Mouse (Mus musculus) heart, embryonic 11.5 days (tissue): ENCODE data around the gene Cd79b. TPM values are rescaled to one million over a fixed set of nuclear protein-coding genes. Genes with fewer than 3 reads are reported as not detected.

Experiments
- ATAC-seq: fragments of 200-750 bp; cut with Nextera tagmentation; replicated peaks from 2 replicates; pipeline ENCODE4 v1.8.0; 2017; ENCODE audit warnings: moderate library complexity; ENCODE audit not compliant: insufficient number of reproducible peaks, low FRiP score, low TSS enrichment
- H3K27ac ChIP-seq: fragments of 300-500 bp; sonication (generic); 2 replicates; pipeline ENCODE4 v1.5.1; 2014; ENCODE audit warnings: mild to moderate bottlenecking, low read depth, low read length
- H3K27me3 ChIP-seq: fragments of 300-500 bp; sonication (generic); 2 replicates; pipeline ENCODE4 v1.6.1; 2014; ENCODE audit warnings: mild to moderate bottlenecking, low read length, mixed read lengths; ENCODE audit not compliant: control insufficient read depth, insufficient read depth
- H3K36me3 ChIP-seq: fragments of 300-500 bp; sonication (generic); 2 replicates; pipeline ENCODE4 v1.6.1; 2014; ENCODE audit warnings: mild to moderate bottlenecking, low read length, moderate library complexity, mixed read lengths; ENCODE audit not compliant: control insufficient read depth, insufficient read depth
- H3K4me1 ChIP-seq: fragments of 300-500 bp; sonication (generic); 2 replicates; pipeline ENCODE4 v1.6.1; 2014; ENCODE audit warnings: low read length; ENCODE audit not compliant: control insufficient read depth, insufficient read depth
- H3K4me2 ChIP-seq: fragments of 300-500 bp; sonication (generic); 2 replicates; pipeline ENCODE4 v1.6.1; 2014; ENCODE audit warnings: mild to moderate bottlenecking, moderate library complexity
- H3K4me3 ChIP-seq: fragments of 300-500 bp; sonication (generic); 2 replicates; pipeline ENCODE4 v1.5.1; 2014; ENCODE audit warnings: low read depth, low read length
- H3K9ac ChIP-seq: fragments of 300-500 bp; sonication (generic); 2 replicates; pipeline ENCODE4 v1.6.1; 2014; ENCODE audit warnings: mild to moderate bottlenecking, low read depth, low read length, moderate library complexity
- H3K9me3 ChIP-seq: fragments of 300-500 bp; sonication (generic); replicated peaks from 2 replicates; pipeline ENCODE4 v1.6.1; 2016; ENCODE audit warnings: low read length; ENCODE audit not compliant: control insufficient read depth
- WGBS: fragments of 180-500 bp; shearing (Covaris S2); extraction: QIAGEN DNeasy Blood & Tissue Kit; methylation state at CpG from one replicate; pipeline ENCODE4 v1.1.7; 2014; ENCODE audit not compliant: insufficient replicate concordance; 5-methylcytosine and 5-hydroxymethylcytosine counted together
- polyA plus RNA-seq: library from polyadenylated mRNA; unstranded; fragments of >200 nt; fragmentation: Nextera tagmentation; extraction: Ambion mirVana; gene quantifications from 2 replicates; pipeline ENCODE4 v1.2.1, GENCODE M21; 2014

Cd79b gene
- polyA plus RNA-seq, 1 experiment from 2014 or later, result 1.3 TPM

GRCm38 (mm10) chr11:106310123-106310522 is 4.4 kb downstream of the Cd79b start:
- Histone ChIP-seq H3K27ac (no peak overlapping the region), H3K9ac (no peak overlapping the region), H3K4me3 (no peak overlapping the region), H3K4me2 (no peak overlapping the region), H3K4me1 (no peaks in the 10 kb centered on the region), H3K9me3 (no peaks in the 10 kb centered on the region), H3K27me3 (no peaks in the 10 kb centered on the region), H3K36me3 (no peaks in the 10 kb centered on the region)
- ATAC-seq, result no peak
- WGBS, result 66% methylated on average over 5 of the region's 5 CpGs

- no peak overlapping the region for H3K27ac ChIP-seq
- WGBS, result 78% methylated on average over 11 of the region's 11 CpGs
- ATAC-seq, result no peak
Observed at GRCm38 (mm10) chr11:106308162-106308561, 6.4 kb downstream of the Cd79b start.

GRCm38 (mm10) chr11:106307432-106307831 is 7.1 kb downstream of the Cd79b start:
- Histone ChIP-seq H3K4me3 (no peak overlapping the region), H3K27me3 (no peaks in the 10 kb centered on the region), H3K4me2 (no peak overlapping the region), H3K9me3 (no peaks in the 10 kb centered on the region), H3K27ac (no peak overlapping the region), H3K36me3 (no peaks in the 10 kb centered on the region), H3K4me1 (no peaks in the 10 kb centered on the region), H3K9ac (no peak overlapping the region)
- ATAC-seq, result no peak
- WGBS, result 63% methylated on average over 5 of the region's 5 CpGs

More at GRCm38 (mm10) chr11:106308162-106308561, 6.4 kb downstream of the Cd79b start:
- H3K4me2 ChIP-seq, result no peak overlapping the region
- H3K36me3 ChIP-seq, result no peaks in the 10 kb centered on the region
- H3K27me3 ChIP-seq, result no peaks in the 10 kb centered on the region
- H3K9ac ChIP-seq, result no peak overlapping the region
- no peaks in the 10 kb centered on the region for H3K4me1 ChIP-seq
- no peaks in the 10 kb centered on the region for H3K9me3 ChIP-seq
- no peak overlapping the region for H3K4me3 ChIP-seq

GRCm38 (mm10) chr11:106306758-106307157 is 7.8 kb downstream of the Cd79b start:
- Histone ChIP-seq H3K9me3 (no peaks in the 10 kb centered on the region), H3K9ac (no peak overlapping the region), H3K4me1 (no peaks in the 10 kb centered on the region), H3K27me3 (no peaks in the 10 kb centered on the region), H3K27ac (no peak overlapping the region), H3K4me2 (no peak overlapping the region), H3K36me3 (no peaks in the 10 kb centered on the region), H3K4me3 (no peak overlapping the region)
- no peak for ATAC-seq
- WGBS, result 80% methylated on average over 9 of the region's 9 CpGs

GRCm38 (mm10) chr11:106306065-106306385 is 8.5 kb downstream of the Cd79b start:
- H3K36me3 ChIP-seq, result no peaks in the 10 kb centered on the region
- WGBS, result 81% methylated on average over 3 of the region's 3 CpGs
- no peaks in the 10 kb centered on the region for H3K9me3 ChIP-seq
- no peak overlapping the region for H3K9ac ChIP-seq
- H3K4me2 ChIP-seq, result no peak overlapping the region
- no peaks in the 10 kb centered on the region for H3K27me3 ChIP-seq
- H3K4me1 ChIP-seq, result no peaks in the 10 kb centered on the region
- no peak overlapping the region for H3K27ac ChIP-seq
- H3K4me3 ChIP-seq, result no peak overlapping the region
- ATAC-seq, result no peak

GRCm38 (mm10) chr11:106305348-106306064 is 9.1 kb downstream of the Cd79b start:
- H3K4me2 ChIP-seq, result no peak overlapping the region
- H3K9me3 ChIP-seq, result no peaks in the 10 kb centered on the region
- no peak for ATAC-seq
- no peaks in the 10 kb centered on the region for H3K27me3 ChIP-seq
- H3K4me3 ChIP-seq, result no peak overlapping the region
- H3K9ac ChIP-seq, result no peak overlapping the region
- H3K4me1 ChIP-seq, result no peaks in the 10 kb centered on the region
- H3K36me3 ChIP-seq, result no peaks in the 10 kb centered on the region
- no peak overlapping the region for H3K27ac ChIP-seq
- WGBS, result 78% methylated on average over 10 of the region's 10 CpGs

GRCm38 (mm10) chr11:106302634-106303033 is 11.9 kb downstream of the Cd79b start:
- no peak overlapping the region for H3K4me3 ChIP-seq
- 21% methylated on average over 2 of the region's 2 CpGs for WGBS
- no peaks in the 10 kb centered on the region for H3K27me3 ChIP-seq
- no peaks in the 10 kb centered on the region for H3K4me1 ChIP-seq
- no peak overlapping the region for H3K27ac ChIP-seq
- H3K36me3 ChIP-seq, result no peaks in the 10 kb centered on the region
- no peaks in the 10 kb centered on the region for H3K9me3 ChIP-seq
- H3K9ac ChIP-seq, result no peak overlapping the region
- no peak for ATAC-seq
- no peak overlapping the region for H3K4me2 ChIP-seq

GRCm38 (mm10) chr11:106301765-106302164 is 12.8 kb downstream of the Cd79b start, which contains the start of gene Gh:
TSS of gene Gh (minus strand) at chr11:106301865.
- no peak within 1 kb of the TSS for H3K4me2 ChIP-seq
- no peak for ATAC-seq

GRCm38 (mm10) chr11:106291861-106292260 is 22.7 kb downstream of the Cd79b start:
- Histone ChIP-seq H3K4me2 (no peak overlapping the region), H3K4me3 (no peak overlapping the region), H3K36me3 (no peaks in the 10 kb centered on the region), H3K27me3 (no peaks in the 10 kb centered on the region), H3K4me1 (peaks cover 3% of the 10 kb centered on the region; the same call in 1 of the 2 replicates), H3K27ac (no peak overlapping the region), H3K9me3 (no peaks in the 10 kb centered on the region), H3K9ac (no peak overlapping the region)
- no peak for ATAC-seq
- WGBS, result 76% methylated on average over 2 of the region's 2 CpGs

More at GRCm38 (mm10) chr11:106301765-106302164, 12.8 kb downstream of the Cd79b start, which contains the start of gene Gh:
- Histone ChIP-seq H3K36me3 (no peaks in the 10 kb centered on the region), H3K9ac (no peak within 1 kb of the TSS), H3K9me3 (no peaks in the 10 kb centered on the region), H3K27ac (no peak within 1 kb of the TSS), H3K27me3 (no peaks in the 10 kb centered on the region), H3K4me1 (no peaks in the 10 kb centered on the region), H3K4me3 (no peak within 1 kb of the TSS)
- WGBS, result 76% methylated on average over 9 of the region's 9 CpGs
